Mouse (Mus musculus) thymus, postnatal 4 days (tissue): Measurements from ENCODE around the gene Olfr485.
"Not testable (repeated sequence)": the region's sequence is repeated elsewhere in the genome, so short reads cannot be mapped to it uniquely, and the experiment has no call there.

ENCODE experiments used
- DNase-seq: peaks from one replicate; pipeline ENCODE4 v3.0.0; 2021

Olfr485 gene

DNA sequence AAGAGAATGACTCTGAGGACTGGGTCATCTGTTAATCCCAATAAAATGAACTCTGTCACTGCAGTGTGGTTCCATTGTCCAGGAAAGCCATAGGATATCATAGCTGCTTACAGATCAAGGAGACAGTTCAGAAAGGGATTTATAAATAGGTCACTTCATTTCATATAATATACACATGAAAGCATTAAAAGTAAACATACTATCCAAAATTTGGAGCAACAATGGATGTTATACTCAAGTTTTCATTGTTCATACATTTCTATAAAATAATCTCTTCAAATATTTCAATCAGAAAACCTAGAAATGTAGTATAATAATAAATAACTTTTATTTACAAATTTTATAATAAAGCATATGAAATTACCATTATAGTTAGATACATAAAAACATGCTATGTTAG lies at the start of gene Olfr485:
TSS of gene Olfr485 (minus strand) at position 101 of the 400 bp plus-strand sequence.
- no peak for DNase-seq

DNA sequence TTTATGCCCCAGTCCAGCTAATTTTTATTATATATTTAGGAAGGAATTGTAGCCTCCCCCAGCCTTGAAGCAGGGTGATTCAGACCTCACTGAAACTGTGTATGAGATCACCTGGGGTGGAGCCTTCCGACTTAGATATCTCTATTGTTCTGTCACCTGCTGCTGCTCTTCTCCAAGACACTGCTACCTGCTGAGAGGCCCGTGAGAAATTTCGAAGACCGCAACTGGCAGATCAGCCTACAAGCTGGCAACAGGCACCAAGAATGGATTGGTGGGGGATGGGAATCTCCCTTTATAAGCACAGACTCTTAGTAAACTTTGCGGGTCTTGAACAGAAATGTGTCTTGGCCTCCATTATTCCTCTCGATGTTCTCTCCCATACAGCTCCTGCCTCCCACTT lies 37.3 kb upstream of the Olfr485 start:
- no peak for DNase-seq

DNA sequence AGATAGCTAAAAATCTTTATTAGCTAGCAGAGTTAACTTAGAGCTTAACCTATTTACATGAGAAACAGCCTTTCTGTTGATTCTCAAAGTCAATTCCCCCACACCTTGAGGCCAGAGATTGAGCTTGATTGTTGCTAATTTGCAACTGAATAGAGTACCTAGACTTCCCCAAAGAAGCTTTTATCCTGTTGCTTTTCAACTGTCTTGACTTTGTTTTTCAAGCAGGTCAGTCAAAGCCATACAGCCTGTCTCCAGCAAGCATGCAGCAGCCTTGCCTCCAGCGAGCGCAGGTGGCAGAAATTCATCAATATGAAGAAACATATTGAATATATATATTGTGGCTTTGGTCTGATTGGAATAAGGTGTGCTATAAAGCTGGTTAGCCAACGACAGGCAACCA lies 36.7 kb upstream of the Olfr485 start:
- not testable (repeated sequence) for DNase-seq

DNA sequence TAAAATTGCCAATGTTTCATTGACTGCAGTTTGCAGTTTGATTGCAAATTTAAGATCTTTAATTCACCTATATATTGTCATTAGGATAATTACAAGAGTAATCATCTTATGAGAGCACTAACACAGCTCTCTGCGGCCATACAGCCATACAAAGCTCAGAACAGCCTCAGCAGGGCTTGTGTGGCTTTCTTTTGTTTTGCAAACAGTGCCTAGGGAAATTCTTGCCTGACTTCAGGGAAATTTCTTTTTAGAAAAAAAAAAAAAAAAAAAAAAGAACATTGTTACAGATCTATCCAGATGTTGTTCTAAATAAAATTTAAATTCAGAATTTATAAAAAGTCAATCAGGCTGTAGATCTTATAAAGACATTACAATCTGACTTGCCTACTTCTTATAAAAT lies 33.0 kb upstream of the Olfr485 start:
- DNase-seq: not testable (repeated sequence)

DNA sequence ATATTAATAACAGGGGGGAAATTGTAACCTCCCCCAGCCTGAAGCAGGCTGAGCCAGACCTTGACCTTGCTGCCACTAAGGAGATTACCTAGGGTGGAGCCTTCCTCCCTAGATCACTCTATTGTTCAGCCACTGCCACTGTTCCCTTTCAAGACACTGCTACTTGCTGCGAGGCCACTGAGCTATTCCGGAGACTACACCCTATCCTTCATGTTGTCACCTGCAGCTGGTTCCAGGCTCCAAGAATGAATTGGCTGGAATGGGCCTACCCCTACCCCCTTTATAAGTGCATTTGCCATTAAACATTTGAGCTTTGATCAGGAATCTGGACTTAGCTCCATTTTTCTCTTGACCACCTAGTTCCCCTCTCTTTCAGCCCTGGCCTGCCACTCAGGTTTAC lies 31.5 kb upstream of the Olfr485 start:
- DNase-seq: not testable (repeated sequence)

DNA sequence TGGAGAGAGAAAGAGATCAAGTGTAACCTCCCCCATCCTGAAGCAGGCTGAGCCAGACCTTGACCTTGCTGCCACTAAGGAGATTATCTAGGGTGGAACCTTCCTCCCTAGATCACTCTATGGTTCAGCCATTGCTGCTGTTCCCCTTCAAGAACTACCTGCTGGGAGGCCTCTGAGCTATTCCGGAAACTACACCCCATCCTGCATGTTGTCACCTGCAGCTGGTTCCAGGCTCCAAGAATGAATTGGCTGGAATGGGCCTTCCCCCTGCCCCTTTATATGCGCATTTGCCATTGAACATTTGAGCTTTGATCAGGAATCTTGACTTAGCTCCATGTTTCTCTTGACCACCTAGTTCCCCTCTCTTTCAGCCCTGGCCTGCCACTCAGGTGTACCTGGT lies 25.6 kb upstream of the Olfr485 start:
- DNase-seq: not testable (repeated sequence)

DNA sequence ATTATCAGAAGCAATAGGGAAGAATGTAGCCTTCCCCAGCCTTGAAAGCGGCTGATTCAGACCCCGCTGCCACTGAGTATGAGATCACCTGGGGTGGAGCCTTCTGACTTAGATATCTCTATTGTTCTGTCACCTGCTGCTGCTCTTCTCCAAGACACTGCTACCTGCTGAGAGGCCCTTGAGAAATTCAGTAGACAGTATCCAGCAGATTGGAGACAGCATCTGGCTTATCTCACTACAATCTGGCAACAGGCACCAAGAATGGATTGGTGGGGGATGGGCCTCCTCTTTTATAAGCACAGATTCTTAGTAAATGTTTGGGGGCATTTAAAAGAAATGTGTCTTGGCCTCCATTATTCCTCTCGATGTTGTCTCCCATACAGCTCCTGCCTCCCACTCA lies 24.7 kb upstream of the Olfr485 start:
- DNase-seq: not testable (repeated sequence)

DNA sequence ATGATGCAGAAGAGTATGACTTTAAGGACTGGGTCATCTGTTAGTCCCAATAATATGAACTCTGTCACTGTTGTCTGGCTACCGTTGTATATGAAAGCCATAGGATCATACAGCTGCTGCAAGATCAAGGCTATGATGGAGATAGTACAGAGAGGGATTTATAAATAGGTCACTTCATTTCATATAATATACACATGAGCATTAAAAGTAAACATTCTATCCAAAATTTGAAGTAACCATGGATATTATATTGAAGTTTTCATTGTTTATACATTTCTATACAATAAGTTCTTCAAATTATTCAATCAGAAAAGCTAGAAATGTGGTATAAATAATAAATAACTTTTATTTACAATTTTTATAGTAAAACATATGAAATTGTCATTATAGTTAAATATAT lies 13.0 kb upstream of the Olfr485 start, which contains the start of gene Olfr486:
TSS of gene Olfr486 (minus strand) at position 101 of the 400 bp plus-strand sequence.
- DNase-seq: not testable (repeated sequence)

DNA sequence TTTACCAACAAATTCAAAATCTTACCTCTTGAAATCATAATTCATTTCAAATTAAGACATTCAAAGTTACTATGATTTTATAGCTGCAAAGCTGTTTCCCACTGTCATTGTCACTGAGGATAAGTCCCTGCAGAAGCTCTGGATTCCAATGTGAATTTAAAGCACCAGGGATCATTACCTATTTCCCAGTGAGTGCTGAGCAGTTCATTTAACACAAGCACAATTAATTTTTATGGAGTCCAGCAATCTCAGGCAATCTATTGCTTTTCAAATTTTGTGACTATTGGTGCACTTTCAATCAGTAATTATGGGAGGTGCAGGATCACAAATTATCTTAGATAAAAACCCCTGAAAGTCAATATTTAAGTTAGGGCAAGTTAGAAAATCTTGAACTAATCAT lies 32.3 kb downstream of the Olfr485 start, which contains the start of gene Olfr484:
TSS of gene Olfr484 (minus strand) at position 101 of the 400 bp plus-strand sequence.
- no peak for DNase-seq

DNA sequence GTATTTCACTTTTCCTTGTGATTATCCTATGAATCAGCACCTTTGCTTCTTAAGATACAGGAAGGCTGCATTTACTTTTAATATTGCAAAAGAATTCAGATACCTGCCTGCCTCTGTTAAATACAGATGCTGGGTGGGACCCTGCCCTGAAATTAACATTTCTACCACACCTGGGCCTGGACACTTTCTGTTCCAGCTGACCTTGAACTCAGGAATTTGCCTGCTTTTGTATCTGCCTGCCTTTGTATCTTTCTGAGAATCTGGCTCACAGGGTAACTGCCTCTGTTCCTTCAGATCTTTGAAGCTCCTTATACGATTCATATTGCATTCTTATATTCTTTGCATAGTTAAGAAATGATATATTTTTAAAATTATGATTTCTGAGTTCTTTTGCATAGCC lies 38.3 kb downstream of the Olfr485 start:
- DNase-seq: no peak

DNA sequence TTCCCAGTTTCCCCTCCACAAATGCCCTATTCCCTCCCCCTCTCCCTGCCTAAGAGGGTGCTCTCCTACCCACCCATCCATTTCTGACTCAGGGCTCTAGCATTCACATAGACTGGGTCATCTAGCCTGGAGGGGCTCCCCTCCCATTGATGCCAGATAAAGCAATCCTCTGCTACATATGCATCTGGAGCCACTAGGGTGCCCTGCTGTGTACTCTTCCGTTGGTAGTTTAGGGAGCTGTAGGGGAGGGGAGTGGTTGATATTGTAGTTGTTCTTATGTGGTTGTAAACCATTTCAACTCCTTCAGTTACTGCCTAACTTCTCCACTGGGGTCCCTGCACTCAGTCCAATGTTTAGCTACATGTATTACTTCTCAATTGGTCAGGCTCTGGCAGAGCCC lies 39.0 kb downstream of the Olfr485 start:
- DNase-seq: no peak
